Comparison of ENCODE assay signal across 13 mouse cellular contexts in the genomic region with DNA sequence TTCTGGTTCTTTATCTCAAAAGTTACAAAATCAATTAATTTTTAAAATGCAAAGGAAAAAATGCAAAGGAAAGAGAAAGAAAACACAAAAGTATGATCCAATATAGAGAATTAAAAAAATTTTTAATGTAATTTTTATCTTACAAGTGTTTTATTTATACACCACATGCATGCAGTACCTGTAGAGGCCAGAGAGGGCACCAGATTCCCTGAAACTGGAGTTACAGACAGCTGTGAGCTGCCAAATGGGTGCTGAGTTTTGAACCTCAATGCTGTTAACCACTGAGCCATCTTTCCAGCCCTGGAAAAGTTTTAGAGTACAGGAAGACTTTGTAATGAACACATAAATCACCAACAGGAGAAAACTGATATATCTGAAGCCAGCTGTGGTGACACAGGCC. TPM values are rescaled to one million over a fixed set of nuclear protein-coding genes. Genes with fewer than 3 reads are reported as not detected.
A peak's percentile ranks its signal among the peaks of the same experiment; 100 is the strongest.
DNase-seq lines count a peak whose midpoint lies in the region; ATAC-seq lines count a peak whose summit lies in the region.
"Had no signal": no experiment of that assay in that cellular context is flagged by ENCODE, and none has a peak within 500 bp of the region (broad histone marks: within the 10 kb centered on the region; RNA-seq: fewer than 3 reads in every experiment).

No protein-coding gene starts in this region.

- no peak overlapping the region for H3K27ac ChIP-seq in limb, embryonic 11.5 days (replicated peaks; ENCODE audit: low read depth, low read length)
- H3K27ac ChIP-seq in limb, embryonic 10.5 days: no peak overlapping the region
- H3K27ac ChIP-seq: embryonic facial prominence, embryonic 12.5 days; forebrain, embryonic 13.5 days had no signal

- H3K9ac ChIP-seq in limb, embryonic 11.5 days (ENCODE audit: low read length): no peak overlapping the region
- H3K9ac ChIP-seq: embryonic facial prominence, embryonic 12.5 days; forebrain, embryonic 13.5 days had no signal

- H3K9me3 ChIP-seq in limb, embryonic 11.5 days (ENCODE audit: control insufficient read depth, low read length): 0 out of 2 replicates have a peak, but pooled peaks cover 2% of the 10 kb centered on the region
- H3K9me3 ChIP-seq in limb, embryonic 10.5 days (replicated peaks): no peaks in the 10 kb centered on the region

- DNase-seq in embryo, embryonic 10.5 days (ENCODE audit: low spot score): peak; percentile 49
- no peak for DNase-seq in embryo, embryonic 10 days (ENCODE audit: low spot score)
- DNase-seq in limb, embryonic 11.5 days (ENCODE audit: low spot score): peak; percentile 40
- DNase-seq in limb, embryonic 10.5 days (ENCODE audit: low spot score): no peak
- peak; percentile 11 for DNase-seq in A20 (ENCODE audit: low read depth, low spot score)
- DNase-seq in c-Kit-positive CD71-positive TER-119-negative erythroid progenitor cells, embryonic 14.5 days (ENCODE audit: low read depth): peak; percentile 39
- DNase-seq in adrenal gland, adult 18-20 months (ENCODE audit: low spot score in 2 of 2): no peak
- no peak for DNase-seq in right cerebral cortex, postnatal 10 days (ENCODE audit: low spot score in 2 of 2)
- DNase-seq: cerebellum, adult 11 months had no signal

- H3K4me3 ChIP-seq in limb, embryonic 11.5 days (ENCODE audit: low read depth, low read length): no peak overlapping the region
- no peak overlapping the region for H3K4me3 ChIP-seq in limb, embryonic 10.5 days
- H3K4me3 ChIP-seq: embryonic facial prominence, embryonic 12.5 days; forebrain, embryonic 13.5 days had no signal

- ATAC-seq in limb, embryonic 11.5 days (ENCODE audit: insufficient number of reproducible peaks, low FRiP score, low TSS enrichment, low read depth): no peak
- ATAC-seq: activated CD4-positive, CD25-positive, alpha-beta regulatory T cell, adult 4 months; forebrain, embryonic 13.5 days; hindbrain, embryonic 16.5 days had no signal

- no peaks in the 10 kb centered on the region for H3K27me3 ChIP-seq in limb, embryonic 11.5 days (ENCODE audit: control insufficient read depth, insufficient read depth, low read length)
- H3K27me3 ChIP-seq in limb, embryonic 10.5 days (ENCODE audit: low read depth, poor library complexity, severe bottlenecking): no peaks in the 10 kb centered on the region
- H3K27me3 ChIP-seq: embryonic facial prominence, embryonic 12.5 days; forebrain, embryonic 13.5 days had no signal

- no peak overlapping the region for H3K4me2 ChIP-seq in limb, embryonic 11.5 days (ENCODE audit: low read depth, severe bottlenecking)
- H3K4me2 ChIP-seq: embryonic facial prominence, embryonic 12.5 days; forebrain, embryonic 13.5 days had no signal

- H3K4me1 ChIP-seq in limb, embryonic 11.5 days (ENCODE audit: control insufficient read depth, insufficient read depth, low read length): no peaks in the 10 kb centered on the region
- H3K4me1 ChIP-seq in limb, embryonic 10.5 days: 0 out of 2 replicates have a peak, but pooled peaks cover 2% of the 10 kb centered on the region
- H3K4me1 ChIP-seq: embryonic facial prominence, embryonic 12.5 days had no signal

- no peaks in the 10 kb centered on the region for H3K36me3 ChIP-seq in limb, embryonic 11.5 days (ENCODE audit: control insufficient read depth, insufficient read depth, low read length)
- peaks cover 15% of the 10 kb centered on the region for H3K36me3 ChIP-seq in limb, embryonic 10.5 days

RNA-seq across cellular contexts. Expression of a gene that starts 22.3 kb away (rescaled TPM):
- polyA plus RNA-seq in limb, embryonic 11.5 days (2014; fragmentation: Nextera tagmentation; extraction: Ambion mirVana): 53.2 and 56.0 TPM in 2 replicates
- 51.7 and 52.3 TPM in 2 replicates for polyA plus RNA-seq in limb, embryonic 10.5 days (2016; fragmentation: Nextera tagmentation; extraction: Ambion mirVana)
- 10 to 100 TPM; 29.5 to 42.4 TPM for total RNA-seq in adrenal gland, adult 18-20 months (2021)

RNA-seq across cellular contexts. Expression of a gene that starts 32.1 kb away (rescaled TPM):
- polyA plus RNA-seq in limb, embryonic 11.5 days (2014; fragmentation: Nextera tagmentation; extraction: Ambion mirVana): 62.4 and 64.0 TPM in 2 replicates
- polyA plus RNA-seq in limb, embryonic 10.5 days (2016; fragmentation: Nextera tagmentation; extraction: Ambion mirVana): 65.1 and 67.5 TPM in 2 replicates
- total RNA-seq in adrenal gland, adult 18-20 months (2021): 10 to 100 TPM; 57.2 to 70.4 TPM

Comparison
In these comparisons a context has a peak if more than half of its experiments do, and no peak if none do; other contexts are left out.
1. DNase-seq: peak in embryo, embryonic 10.5 days (single experiment), limb, embryonic 11.5 days (single experiment), A20 (single experiment) and c-Kit-positive CD71-positive TER-119-negative erythroid progenitor cells, embryonic 14.5 days (single experiment); none in embryo, embryonic 10 days (single experiment), limb, embryonic 10.5 days (single experiment), adrenal gland, adult 18-20 months (0 of 2) and right cerebral cortex, postnatal 10 days (0 of 2).